Mouse (Mus musculus): Measurements from ENCODE around the gene Ubash3a.

GRCm38 (mm10) chr17:31267138-31267537 is 59.5 kb downstream of the Ubash3a start:
- TF ChIP-seq GATA1 (IDR thresholded peaks at IDR 0.05; ENCODE audit: low read length) (no peak), TAL1 (IDR thresholded peaks at IDR 0.05; ENCODE audit: low read length) (no peak)
